Mouse (Mus musculus): ENCODE measurements around the gene Pla2g4f.

Pla2g4f gene

DNA sequence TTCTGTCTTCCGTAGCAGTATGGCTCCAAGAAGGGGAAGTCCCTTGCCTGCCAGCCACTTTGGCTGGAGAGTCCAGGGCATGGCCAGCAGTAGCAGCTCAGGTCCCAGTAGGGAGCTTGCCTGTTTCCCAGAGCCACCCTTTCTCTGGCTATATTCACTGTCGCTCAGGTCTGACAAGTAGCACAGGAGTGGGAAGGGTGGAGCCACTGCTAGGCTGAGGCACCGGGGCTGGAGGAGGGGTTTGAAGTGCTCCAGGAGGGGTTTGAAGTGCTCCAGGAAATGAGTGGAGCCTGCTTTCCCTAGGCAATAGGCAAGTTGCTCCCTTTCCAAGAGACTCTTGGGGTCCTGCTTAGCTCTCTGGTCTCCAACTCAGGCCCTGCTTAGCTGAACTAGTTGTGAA, at the start of gene Pla2g4f:
Pla2g4f (minus strand) TSS at position 190 of the 400 bp plus-strand sequence.
- CTCF ChIA-PET = interaction anchor here in 2 of 4 experiments (1.0 to 1.3 kb wide), 4 partner anchors 45 to 141 kb away, joined by 3 to 4 read pairs (median 4); no protein-coding TSS in a partner anchor
- POLR2A ChIA-PET = interaction anchor here in 3 of 4 experiments (0.6 to 3.1 kb wide), 12 partner anchors 9 to 49 kb away, joined by 3 to 16 read pairs (median 4); partner anchors contain the start of gene Vps39 (in 1 of the 3)

DNA sequence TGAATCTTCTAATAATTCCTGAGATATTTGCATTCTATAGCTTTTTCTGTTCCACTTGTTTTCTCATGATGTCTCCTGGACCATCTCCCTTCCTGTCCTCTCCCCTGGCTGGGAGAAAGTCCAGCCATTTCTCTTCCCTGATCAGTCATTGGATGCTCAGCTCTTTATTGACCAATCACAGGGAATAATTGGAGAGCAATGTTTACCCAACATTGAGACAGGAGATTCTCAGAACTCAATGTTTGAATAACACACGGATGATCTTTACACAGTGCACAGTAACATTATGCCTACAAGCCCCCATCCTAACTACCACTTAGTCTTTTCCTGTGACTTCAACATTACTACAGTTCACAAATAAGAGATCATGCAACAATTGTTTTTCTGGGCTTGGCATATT, 46.5 kb upstream of the Pla2g4f start:
- ChIA-PET CTCF (no interaction called here), POLR2A (interaction anchor here in 2 of 4 experiments (0.5 to 1.5 kb wide), 5 partner anchors 8 to 365 kb away, joined by 3 to 5 read pairs (median 3); partner anchors contain the start of gene Vps39 (in 1 of the 2))

DNA sequence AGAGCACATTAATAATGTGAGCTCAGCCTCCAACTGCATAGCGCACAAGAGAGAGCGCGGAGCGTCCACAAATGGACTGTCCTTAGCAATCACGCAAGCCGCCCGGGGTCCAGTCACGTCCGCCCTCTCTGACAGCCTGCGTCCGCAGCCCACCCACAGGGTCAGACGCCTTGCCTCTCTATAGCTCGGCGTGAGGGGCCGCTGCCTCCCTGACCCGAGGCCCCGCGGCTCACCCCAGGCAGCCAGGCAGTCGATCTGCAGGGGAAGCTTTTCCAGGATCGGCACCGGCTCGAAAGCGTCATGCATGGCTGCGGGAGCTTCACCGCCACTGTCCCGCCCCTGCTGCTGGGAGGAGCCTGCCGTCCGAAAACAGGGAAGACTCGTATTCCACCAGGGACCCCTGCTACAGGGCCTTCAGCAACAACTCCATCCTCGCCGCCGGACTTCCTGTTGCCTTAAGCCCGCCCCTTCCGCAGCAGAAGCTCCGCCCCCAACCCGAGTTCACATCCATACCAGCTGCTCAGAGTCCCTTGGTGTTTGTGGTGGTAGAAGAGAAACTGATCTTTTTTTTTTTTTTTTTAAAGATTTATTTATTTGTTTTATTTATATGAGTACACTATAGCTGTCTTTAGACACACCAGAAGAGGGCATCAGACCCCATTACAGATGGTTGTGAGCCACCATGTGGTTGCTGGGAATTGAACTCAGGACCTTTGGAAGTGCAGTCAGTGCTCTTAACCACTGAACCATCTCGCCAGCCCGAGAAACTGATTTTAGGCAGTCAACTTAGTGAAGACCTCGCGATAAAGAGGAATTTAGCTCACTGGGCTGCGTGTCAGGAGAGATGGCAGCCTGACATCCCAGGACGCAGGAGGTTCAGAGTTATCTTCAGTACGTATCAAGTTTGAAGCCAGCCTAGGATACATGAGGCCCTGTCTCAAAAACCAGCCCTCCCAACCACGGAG, 39.0 kb upstream of the Pla2g4f start, which contains the start of gene Vps39:
Vps39 (minus strand) TSS at position 456 of the 965 bp plus-strand sequence.
- POLR2A ChIA-PET = interaction anchor here (0.5 to 2.9 kb wide), 46 partner anchors 8 to 1061 kb away, joined by 3 to 21 read pairs (median 4); partner anchors contain the start of genes Tmem87a (in 2 of the 4), Catsper2 (in 1 of the 4), Ganc (in 1 of the 4) and Haus2 (in 1 of the 4)
- CTCF ChIA-PET = interaction anchor here in 2 of 4 experiments (0.6 to 1.5 kb wide), 7 partner anchors 13 to 805 kb away, joined by 3 to 9 read pairs (median 3); partner anchors contain the start of genes Chp1 (in 1 of the 2) and Exd1 (in 1 of the 2)

DNA sequence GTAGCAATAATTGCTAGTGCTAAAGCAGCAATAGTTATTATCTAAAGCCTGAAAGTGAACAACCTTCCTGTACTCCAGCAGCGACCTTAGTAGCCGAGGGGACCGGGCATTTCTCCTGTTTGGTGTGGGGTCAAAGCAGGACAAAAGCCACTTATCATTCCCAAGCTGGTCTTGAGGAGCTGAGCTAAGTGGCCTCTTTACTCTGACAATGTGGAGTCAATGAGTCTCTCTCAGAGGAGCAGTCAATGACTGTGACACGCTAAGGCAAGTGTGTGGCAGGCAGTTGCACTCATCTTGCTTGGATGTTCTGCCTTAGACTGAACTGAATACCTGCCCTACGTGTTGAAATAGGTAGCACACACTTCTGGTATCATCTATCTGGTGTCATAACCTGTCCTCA, 37.4 kb upstream of the Pla2g4f start:
- POLR2A ChIA-PET = no interaction called here
- CTCF ChIA-PET = no interaction called here

DNA sequence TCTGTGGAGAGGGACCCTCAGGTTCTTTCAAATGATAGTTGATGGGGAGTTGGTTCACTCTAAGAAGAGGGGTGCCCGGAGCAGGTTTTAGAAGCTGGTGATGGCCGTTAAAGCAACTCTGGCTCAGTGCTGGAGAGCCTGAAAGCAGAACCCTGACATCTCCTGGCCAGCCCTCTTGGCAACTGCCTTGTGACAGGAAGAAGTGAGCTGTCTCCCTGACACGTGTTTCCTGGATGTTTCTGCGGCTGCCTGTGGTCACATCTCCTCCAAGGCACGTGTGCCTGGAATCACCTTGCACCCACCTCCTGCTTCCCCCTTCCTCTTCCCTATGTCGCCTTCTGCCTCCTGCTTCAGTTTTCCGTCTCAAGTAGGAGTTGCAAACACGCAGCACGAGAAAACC, 34.2 kb upstream of the Pla2g4f start:
- ChIA-PET POLR2A (interaction anchor here in 2 of 4 experiments (1.0 to 1.4 kb wide), 4 partner anchors 14 to 174 kb away, joined by 3 read pairs; no protein-coding TSS in a partner anchor), CTCF (no interaction called here)

DNA sequence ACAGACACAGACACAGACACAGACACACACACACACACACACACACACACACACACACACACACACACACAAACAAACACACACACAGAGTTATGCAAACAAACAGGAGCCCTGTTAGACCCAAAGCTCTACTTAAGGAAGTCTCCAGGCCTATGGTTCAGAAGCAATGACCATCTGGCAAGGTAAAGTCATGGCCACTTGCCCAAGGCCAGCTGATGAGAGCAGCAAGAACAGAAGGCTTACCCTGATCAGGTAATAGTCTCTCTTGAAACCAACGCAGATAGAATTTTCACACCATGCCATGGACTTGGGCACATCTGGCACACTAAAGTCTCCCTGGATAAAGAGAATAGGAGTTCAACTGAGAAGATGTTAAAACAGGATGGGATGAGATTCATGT, 27.8 kb upstream of the Pla2g4f start:
- ChIA-PET POLR2A (no interaction called here), CTCF (no interaction called here)

DNA sequence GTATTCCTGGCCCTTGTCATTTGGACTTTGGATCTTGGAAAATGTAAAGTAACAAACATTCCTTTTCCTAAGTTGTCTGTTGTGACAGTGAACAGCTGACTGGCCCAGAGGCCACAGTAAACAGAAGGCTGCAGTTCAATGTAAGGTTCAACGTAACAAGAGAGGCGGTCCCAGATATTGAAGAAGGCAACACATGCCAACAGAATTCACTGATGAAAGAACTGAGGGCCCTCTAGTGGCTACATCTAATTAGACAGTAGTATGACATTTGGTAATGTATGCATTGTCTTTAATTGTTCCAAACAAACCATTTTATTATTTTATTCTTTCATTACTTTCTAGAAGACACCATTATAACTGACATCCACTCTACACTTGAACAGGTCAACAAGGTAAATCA, 23.9 kb upstream of the Pla2g4f start:
- ChIA-PET POLR2A (interaction anchor here in 2 of 4 experiments (0.7 to 1.5 kb wide), 3 partner anchors 10 to 12 kb away, joined by 3 to 5 read pairs (median 3); no protein-coding TSS in a partner anchor), CTCF (no interaction called here)

DNA sequence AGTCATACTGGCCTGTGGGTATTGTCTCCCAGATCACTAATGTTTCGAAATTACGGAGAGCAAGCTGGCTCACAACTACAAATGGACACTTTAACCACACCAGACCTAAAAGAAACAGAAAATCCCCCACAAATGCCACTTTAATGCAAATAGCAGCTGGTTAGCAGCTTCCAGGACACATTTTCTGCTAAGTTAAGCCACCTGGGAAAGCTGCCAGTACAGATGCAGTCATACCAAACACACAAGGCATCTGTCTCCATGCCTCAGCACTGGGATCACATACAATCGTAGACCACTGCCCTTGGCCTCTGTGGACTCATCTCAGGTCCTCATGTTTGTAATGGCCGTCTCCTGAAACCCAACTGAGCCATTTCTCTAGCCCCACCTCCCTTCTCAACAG, 17.6 kb upstream of the Pla2g4f start:
- CTCF ChIA-PET = no interaction called here
- POLR2A ChIA-PET = no interaction called here

DNA sequence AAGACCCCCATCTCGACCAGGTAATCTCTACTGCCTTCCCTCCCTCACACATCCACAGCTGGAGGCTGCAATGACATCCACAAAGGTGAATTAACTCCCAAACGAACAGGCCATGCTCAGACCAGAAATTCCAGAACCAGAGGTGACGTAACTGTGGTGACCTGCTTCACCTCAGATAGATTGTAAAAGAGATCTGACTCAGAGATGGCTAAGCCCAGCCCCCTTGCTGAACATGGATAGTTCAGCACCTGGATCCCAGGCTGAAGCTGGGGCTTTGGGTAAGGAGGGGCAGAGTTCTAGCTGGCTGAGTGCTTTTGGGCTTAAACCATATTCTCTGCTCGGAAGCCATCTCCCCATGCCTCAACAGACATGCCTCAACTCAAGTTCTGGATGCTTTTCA, 1.1 kb upstream of the Pla2g4f start:
- POLR2A ChIA-PET = interaction anchor here in 2 of 4 experiments (1.2 to 3.1 kb wide), 3 partner anchors 12 to 21 kb away, joined by 3 to 13 read pairs (median 3); no protein-coding TSS in a partner anchor
- CTCF ChIA-PET = interaction anchor here in 3 of 4 experiments (0.6 to 1.2 kb wide), 3 partner anchors 35 to 885 kb away, joined by 3 to 4 read pairs (median 3); partner anchors contain the start of gene Vps39 (in 1 of the 3)

DNA sequence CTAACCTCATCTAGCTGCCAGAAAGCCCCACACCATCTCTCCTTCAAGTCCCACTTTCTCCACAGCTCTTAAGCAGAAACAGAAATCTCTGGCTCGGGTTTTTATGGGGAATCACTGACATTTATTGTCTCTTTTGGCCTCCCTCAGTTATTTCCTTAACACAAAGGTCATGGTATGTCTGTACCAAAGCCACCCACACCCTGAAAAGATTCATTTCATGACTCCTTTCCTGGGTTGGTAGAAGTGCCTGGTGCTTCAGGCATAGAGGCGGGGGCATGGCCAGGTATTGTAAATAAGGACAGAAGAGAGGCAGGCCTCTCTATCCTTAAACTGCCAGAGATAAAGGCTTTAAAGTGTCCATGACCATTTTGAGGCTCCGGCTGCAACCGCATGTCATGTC, 522 bp upstream of the Pla2g4f start:
- CTCF ChIA-PET = interaction anchor here in 2 of 4 experiments (0.6 to 1.2 kb wide), 3 partner anchors 34 to 886 kb away, joined by 3 to 4 read pairs (median 4); no protein-coding TSS in a partner anchor
- POLR2A ChIA-PET = interaction anchor here in 3 of 4 experiments (0.6 to 3.1 kb wide), 9 partner anchors 10 to 38 kb away, joined by 3 to 16 read pairs (median 3); partner anchors contain the start of gene Vps39 (in 1 of the 3)

DNA sequence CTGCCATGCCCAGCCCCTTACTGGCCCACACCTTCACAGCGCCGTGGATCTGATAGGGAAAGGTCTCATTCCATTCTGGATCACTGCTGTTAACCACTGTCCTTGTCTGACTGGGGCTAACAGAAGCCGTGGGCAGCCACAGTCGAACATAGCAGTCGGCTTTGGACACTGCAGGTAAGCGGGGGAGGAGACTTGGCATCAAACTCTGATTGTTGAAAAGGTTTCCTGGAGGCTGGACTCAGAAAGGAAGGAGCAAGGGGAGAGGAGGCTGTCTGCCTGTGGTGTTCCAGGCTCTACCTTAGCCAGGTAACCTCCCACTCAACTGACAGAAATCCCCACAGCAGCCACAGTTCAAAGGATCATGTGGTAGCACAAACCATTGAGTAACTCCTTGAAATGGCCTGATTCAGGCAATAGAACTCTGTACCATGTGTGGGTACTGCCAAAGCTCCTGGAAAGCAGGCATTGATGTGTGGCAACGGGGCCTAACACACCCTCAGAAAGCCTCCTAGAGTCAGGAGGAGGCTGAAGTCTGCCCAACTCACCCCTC, 1.6 kb downstream of the Pla2g4f start:
- ChIA-PET CTCF (no interaction called here), POLR2A (interaction anchor here in 1 of 4 experiments (2.1 kb wide), 1 partner anchor 8 kb away, joined by 16 read pairs; no protein-coding TSS in a partner anchor)

DNA sequence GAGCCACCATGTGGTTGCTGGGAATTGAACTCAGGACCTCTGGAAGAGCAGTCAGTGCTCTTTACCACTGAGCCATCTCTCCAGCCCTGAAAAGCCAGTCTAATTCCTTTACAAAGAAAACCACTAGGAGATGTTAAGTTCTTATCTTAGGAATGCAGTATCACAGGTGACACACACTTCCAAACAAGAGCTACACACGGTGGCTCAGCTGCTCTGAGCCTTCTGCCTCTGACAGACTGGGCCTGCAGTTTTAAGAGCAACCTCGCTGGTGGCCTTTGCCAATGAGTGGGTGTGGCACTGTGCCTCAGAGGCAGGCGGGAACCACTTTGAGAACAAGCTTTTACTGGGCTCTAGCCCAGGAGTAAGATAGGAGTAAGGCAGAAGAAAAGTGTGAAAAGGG, 9.9 kb downstream of the Pla2g4f start:
- ChIA-PET CTCF (interaction anchor here in 1 of 4 experiments (1.1 kb wide), 1 partner anchor 35 kb away, joined by 4 read pairs; no protein-coding TSS in a partner anchor), POLR2A (interaction anchor here in 2 of 4 experiments (1.2 to 2.8 kb wide), 3 partner anchors 9 to 11 kb away, joined by 4 to 16 read pairs (median 9); partner anchors contain the start of gene Pla2g4f (in 2 of the 2))

DNA sequence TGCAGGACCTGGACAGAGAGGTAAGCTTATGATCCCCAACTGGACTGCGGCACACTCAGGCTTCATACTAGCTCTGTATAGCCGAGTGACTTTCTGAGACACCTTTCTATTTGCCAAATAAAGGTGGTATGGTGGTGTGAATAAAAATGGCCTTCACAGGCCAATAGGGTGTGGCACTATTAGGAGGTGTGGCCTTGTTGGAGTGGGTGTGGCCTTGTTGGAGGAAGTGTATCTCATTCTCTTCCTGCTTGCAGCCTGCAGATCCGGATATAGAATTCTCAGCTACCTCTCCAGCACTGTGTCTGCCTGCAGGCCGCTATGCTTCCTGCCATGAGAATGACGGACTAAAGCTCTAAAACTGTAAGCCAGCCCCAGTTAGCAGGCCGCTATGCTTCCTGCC, 12.9 kb downstream of the Pla2g4f start:
- CTCF ChIA-PET = no interaction called here
- POLR2A ChIA-PET = interaction anchor here in 3 of 4 experiments (0.9 to 1.9 kb wide), 9 partner anchors 10 to 60 kb away, joined by 3 to 4 read pairs (median 3); partner anchors contain the start of genes Pla2g4f (in 2 of the 3) and Pla2g4e (in 1 of the 3)

DNA sequence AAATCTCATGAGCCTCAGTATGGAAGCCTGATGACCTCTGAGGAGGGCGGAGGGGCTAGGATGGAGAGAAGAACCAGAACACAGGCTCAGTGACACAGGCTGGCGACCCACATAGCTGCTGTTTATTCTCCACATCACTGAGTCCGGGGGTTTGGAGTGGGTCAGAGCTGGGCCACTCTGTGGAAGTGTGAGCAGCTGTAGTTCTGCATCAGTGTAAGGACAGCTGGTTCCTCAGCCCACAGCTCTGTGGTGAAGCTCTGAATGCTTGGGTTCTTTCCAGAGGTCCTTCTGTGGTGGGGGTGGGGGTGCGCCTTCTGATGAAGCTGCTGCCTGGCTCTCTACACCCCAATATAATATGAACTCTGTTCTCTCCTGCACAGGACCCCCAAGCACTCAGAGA, 14.1 kb downstream of the Pla2g4f start:
- CTCF ChIA-PET = interaction anchor here in 2 of 4 experiments (0.6 to 0.7 kb wide), 2 partner anchors 20 to 59 kb away, joined by 3 to 5 read pairs; no protein-coding TSS in a partner anchor
- POLR2A ChIA-PET = interaction anchor here in 2 of 4 experiments (0.9 to 1.3 kb wide), 3 partner anchors 8 to 432 kb away, joined by 3 read pairs; partner anchors contain the start of gene Pla2g4f (in 1 of the 2)

DNA sequence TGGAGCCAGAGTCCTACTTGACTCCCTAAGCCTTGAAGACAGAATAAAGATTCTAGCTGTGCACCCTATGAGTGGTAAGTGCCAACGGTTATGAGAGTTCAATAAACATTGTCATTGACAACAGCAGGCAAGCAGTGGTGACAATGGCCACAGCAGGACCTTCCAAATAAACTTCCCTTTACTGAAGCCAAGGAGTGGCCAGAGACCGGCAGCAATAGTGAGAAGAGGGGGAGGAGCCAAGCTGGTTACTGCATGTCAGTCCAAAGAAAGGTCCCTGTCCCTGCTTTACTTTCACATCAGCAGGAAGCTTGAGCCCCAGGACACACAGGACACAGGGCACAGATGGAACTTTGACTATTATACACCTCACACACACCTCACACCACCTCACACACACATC, 17.8 kb downstream of the Pla2g4f start:
- CTCF ChIA-PET = interaction anchor here in 2 of 4 experiments (0.6 to 1.4 kb wide), 3 partner anchors 17 to 106 kb away, joined by 3 to 5 read pairs (median 3); no protein-coding TSS in a partner anchor
- POLR2A ChIA-PET = interaction anchor here in 1 of 4 experiments (1.3 kb wide), 1 partner anchor 17 kb away, joined by 4 read pairs; no protein-coding TSS in a partner anchor

DNA sequence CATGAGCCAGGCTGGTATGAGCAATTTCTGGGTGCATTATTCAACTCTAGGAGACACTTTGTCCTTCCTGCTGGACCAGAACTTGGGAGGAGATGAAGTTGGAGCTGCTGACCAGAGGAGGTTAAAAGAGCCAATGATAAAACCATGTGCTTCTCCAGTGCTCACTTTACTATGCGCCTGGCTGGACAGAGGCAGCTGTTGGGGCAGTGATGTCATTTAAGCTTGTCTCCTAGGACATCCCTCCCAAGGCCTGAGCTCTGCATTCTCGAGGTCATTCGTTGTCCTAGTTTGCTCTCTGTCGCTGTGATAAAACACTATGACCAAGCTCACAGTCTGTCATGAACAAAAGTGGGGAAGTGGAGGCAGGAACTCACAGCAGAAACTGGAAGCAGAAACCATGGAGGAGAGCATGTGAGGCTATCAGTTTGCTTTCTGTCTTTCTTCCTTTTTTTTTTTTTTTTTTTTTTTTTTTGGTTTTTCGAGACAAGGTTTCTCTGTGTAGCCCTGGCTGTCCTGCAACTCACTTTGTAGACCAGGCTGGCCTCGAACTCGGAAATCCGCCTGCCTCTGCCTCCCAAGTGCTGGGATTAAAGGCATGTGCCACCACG, 22.4 kb downstream of the Pla2g4f start:
- POLR2A ChIA-PET = interaction anchor here in 3 of 4 experiments (0.6 to 1.2 kb wide), 4 partner anchors 8 to 317 kb away, joined by 3 to 7 read pairs (median 3); partner anchors contain the start of genes Haus2 (in 1 of the 3), Lrrc57 (in 1 of the 3) and Vps39 (in 1 of the 3)
- CTCF ChIA-PET = interaction anchor here in 3 of 4 experiments (0.9 to 1.4 kb wide), 4 partner anchors 11 to 118 kb away, joined by 3 to 7 read pairs (median 4); no protein-coding TSS in a partner anchor

DNA sequence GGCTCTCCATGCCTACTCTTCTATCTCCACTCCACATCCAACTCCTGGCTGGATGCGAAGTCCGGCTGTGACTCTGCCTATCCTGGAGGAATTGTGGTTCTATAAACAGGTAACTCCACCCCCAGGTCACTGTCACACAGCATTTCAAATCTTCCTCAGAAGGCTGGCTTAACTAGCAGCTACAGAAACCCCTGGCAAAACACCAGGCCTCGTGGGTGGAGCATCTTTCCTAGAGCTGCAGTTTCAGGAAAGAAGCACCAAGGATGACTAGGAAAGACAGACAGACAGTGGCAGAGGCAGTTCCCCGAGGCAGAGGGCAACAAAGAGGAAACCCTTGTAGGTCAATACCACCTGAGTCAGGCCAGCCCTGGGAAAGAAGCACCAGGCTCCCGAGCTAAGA, 25.0 kb downstream of the Pla2g4f start, which contains the start of gene Pla2g4d:
Pla2g4d (minus strand) TSS at position 203 of the 400 bp plus-strand sequence.
- CTCF ChIA-PET = interaction anchor here in 2 of 4 experiments (0.7 to 1.5 kb wide), 2 partner anchors 9 to 20 kb away, joined by 3 to 5 read pairs; no protein-coding TSS in a partner anchor
- POLR2A ChIA-PET = no interaction called here
